Mouse (Mus musculus): ENCODE data around the gene Prps1.
A peak's percentile ranks its signal among the peaks of the same experiment; 100 is the strongest.
"Not testable (repeated sequence)": the region's sequence is repeated elsewhere in the genome, so short reads cannot be mapped to it uniquely, and the experiment has no call there.

Prps1 gene

GRCm38 (mm10) chrX:140501401-140502301, 45.2 kb downstream of the Prps1 start:
- DNase-seq = no peak

- DNase-seq = peak; percentile 64
These were observed 47.5 kb downstream of the Prps1 start for GRCm38 (mm10) chrX:140503905-140504304.

- peak; percentile 8 for DNase-seq
These were observed 49.3 kb downstream of the Prps1 start for GRCm38 (mm10) chrX:140505497-140506238.

GRCm38 (mm10) chrX:140506436-140507180, 50.2 kb downstream of the Prps1 start:
- DNase-seq = no peak

- DNase-seq = no peak
These were observed 51.0 kb downstream of the Prps1 start for GRCm38 (mm10) chrX:140507377-140507776.

- not testable (repeated sequence) for DNase-seq
These were observed 52.4 kb downstream of the Prps1 start for GRCm38 (mm10) chrX:140508791-140509190.

- no peak for DNase-seq
These were observed 53.4 kb downstream of the Prps1 start for GRCm38 (mm10) chrX:140509817-140510216.

GRCm38 (mm10) chrX:140510696-140511429, 54.5 kb downstream of the Prps1 start:
- peak; percentile 70 for DNase-seq

- DNase-seq = no peak
These were observed 55.6 kb downstream of the Prps1 start for GRCm38 (mm10) chrX:140511687-140512651.

- no peak for DNase-seq
These were observed 57.0 kb downstream of the Prps1 start for GRCm38 (mm10) chrX:140513379-140513778.

GRCm38 (mm10) chrX:140518351-140518750, 61.9 kb downstream of the Prps1 start:
- DNase-seq = no peak

- DNase-seq = peak; percentile 85
These were observed 64.0 kb downstream of the Prps1 start for GRCm38 (mm10) chrX:140520146-140521102.

- DNase-seq = peak; percentile 33
These were observed 65.8 kb downstream of the Prps1 start for GRCm38 (mm10) chrX:140522071-140522765.

GRCm38 (mm10) chrX:140524231-140524630, 67.8 kb downstream of the Prps1 start:
- no peak for DNase-seq

All from retina, postnatal 1 day (tissue).